Mouse (Mus musculus) brain, embryonic 14.5 days (tissue): ENCODE results near the gene Nnmt. TPM values are rescaled to one million over a fixed set of nuclear protein-coding genes. Genes with fewer than 3 reads are reported as not detected.

ENCODE experiments used
- DNase-seq: peaks from one replicate; pipeline ENCODE4 v3.0.0-alpha.2; 2011; ENCODE audit warnings: low read depth
- CTCF ChIP-seq: fragments of 200-500 bp; IDR thresholded peaks from 2 replicates; pipeline ENCODE4 v1.5.1; 2012; ENCODE audit warnings: inconsistent platforms, mild to moderate bottlenecking, moderate library complexity, borderline replicate concordance; ENCODE audit not compliant: insufficient read depth, insufficient read length; ENCODE audit errors: extremely low read depth
- POLR2A ChIP-seq: fragments of 200-500 bp; IDR thresholded peaks from 2 replicates; pipeline ENCODE4 v1.6.1; 2012; ENCODE audit warnings: mild to moderate bottlenecking, inconsistent platforms, borderline replicate concordance; ENCODE audit not compliant: poor library complexity, insufficient read depth, insufficient read length, severe bottlenecking; ENCODE audit errors: extremely low read depth
- polyA plus RNA-seq: library from polyadenylated mRNA; depleted of rRNA; stranded (reverse); fragments of >200 nt; gene quantifications from 2 replicates; pipeline ENCODE4 v1.2.3, GENCODE M21; 2012; rRNA removed

Gene Nnmt
- polyA plus RNA-seq, result 0.34 and 0.81 TPM in 2 replicates

DNA sequence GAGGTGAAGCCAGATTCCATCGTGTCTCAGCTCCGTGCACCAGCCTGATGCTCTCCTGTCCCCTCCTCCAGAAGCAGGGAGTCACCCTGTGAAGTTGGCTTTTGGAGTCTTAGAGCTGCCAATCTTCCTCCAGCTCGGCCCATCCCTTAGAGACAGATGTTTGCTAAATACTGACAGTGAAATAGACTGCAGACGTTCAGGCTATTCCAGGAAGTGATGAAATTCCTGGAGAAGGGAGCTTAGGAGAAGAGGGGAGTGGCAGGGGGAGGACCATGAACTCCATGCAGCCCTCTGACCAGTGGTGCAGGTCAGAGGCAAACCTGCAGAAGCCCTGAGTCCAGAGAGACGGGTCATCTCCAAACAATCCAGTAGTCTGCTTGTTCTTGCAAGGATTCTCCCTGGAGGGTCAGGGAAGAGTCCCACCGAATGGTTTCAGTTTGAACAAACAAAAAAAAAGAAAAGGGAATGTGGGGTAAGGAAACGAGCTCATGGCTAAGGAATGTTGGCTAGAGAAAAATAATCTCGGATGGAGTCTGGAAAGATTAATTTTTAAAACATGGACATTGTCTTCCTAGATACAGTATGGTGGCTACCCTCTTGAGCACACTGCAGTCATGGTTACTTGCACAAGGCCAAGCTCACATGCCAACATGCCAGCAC lies at the start of gene Nnmt:
Gene Nnmt, minus strand, starts transcription at position 215 of the 660 bp plus-strand sequence.
- no peak for DNase-seq
- no peak for TF ChIP-seq POLR2A
- no peak for TF ChIP-seq CTCF

DNA sequence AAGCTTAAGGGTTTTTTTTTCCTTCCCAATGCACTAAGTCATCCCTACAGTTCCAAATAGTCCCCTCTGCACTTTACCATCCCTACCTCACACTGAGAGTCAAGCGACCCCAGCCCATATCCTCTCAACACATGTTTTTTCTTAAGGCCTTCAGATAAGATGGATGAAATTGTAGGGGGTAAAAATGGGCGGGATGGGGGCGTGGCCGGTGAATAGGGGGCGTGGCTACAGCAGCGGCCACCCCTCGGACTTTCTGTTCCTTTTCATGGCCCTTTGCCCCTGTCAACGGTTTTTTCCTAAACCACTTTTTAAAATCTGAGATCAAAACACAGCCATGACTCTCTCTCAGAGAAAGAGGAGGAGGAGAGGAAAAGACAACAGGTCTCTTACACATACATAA lies 49.8 kb upstream of the Nnmt start:
- no peak for DNase-seq

DNA sequence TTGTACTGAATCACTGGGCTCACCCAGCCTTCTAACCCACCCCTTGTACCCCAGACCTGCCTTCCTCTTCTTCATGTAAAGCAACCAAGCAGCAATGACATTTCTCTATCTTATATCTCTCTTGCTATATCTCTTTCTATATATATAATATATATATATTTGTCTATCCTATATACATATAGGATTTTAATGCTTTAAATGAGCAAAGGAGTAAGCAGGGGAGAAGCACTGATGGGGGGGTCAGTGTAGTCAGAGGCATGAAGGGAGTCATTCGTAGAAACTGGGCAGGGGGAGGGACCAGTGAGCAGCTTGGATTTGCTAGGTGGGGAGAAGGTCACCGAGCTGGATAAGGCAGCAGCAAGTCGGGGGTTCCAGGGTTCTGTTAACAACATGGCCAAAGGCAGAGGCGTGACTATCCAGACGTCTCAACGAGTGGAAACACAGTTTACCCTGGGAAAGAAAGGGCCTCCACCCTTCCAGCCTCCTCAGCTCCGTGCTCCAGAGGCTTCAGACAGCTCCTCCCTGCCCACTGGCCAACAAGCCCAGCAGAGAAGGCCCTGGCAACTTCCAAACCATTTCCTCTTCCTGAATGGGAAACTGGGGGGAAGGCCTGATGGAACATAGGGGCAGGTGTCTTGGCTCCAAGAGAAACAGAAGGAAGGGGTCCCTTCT lies 48.6 kb upstream of the Nnmt start:
- TF ChIP-seq CTCF, result no peak
- TF ChIP-seq POLR2A, result no peak

More for the DNA sequence above, 49.8 kb upstream of the Nnmt start:
- TF ChIP-seq CTCF, result no peak
- TF ChIP-seq POLR2A, result no peak

DNA sequence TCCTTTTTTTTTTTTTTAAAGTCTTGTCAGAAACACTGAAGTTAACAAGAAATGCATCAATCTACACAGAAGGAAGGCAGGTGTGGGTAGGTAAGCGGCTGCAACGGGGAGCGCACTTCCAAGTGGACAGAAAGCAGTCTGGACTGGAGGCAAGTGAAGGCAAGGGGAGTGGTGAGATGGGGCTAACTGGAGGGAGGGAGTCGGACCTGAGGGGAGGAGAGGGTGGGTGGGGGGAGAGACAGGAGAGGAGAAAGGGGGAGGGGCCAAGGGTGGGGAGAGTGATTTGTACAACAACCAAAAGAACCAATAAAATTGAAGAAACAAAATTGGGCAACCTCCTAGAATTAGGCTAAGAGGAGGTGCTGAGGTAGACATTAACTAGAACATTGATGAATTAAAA lies 47.1 kb upstream of the Nnmt start:
- TF ChIP-seq CTCF (no peak), POLR2A (no peak)
- DNase-seq, result no peak

More for the DNA sequence above, 48.6 kb upstream of the Nnmt start:
- DNase-seq, result no peak

DNA sequence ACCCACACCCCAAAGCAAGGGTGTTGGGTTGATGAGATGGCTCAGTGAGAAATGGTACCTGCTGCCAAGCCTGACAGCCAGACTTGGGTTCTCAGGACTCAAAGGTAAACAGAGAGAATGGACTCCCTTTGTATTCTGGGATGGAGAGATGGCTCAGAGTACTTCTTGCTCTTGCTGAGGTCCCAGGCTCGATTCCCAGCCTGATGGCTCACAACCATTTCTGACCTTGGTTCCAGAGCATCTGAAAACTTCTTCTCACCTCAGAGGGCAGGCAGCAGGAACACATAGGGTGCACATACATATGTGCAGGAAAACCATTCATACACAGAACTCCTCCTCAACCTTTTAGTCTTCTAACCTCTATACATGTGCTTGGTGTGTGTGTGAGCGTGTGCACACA lies 45.9 kb upstream of the Nnmt start:
- no peak for TF ChIP-seq POLR2A
- no peak for TF ChIP-seq CTCF

DNA sequence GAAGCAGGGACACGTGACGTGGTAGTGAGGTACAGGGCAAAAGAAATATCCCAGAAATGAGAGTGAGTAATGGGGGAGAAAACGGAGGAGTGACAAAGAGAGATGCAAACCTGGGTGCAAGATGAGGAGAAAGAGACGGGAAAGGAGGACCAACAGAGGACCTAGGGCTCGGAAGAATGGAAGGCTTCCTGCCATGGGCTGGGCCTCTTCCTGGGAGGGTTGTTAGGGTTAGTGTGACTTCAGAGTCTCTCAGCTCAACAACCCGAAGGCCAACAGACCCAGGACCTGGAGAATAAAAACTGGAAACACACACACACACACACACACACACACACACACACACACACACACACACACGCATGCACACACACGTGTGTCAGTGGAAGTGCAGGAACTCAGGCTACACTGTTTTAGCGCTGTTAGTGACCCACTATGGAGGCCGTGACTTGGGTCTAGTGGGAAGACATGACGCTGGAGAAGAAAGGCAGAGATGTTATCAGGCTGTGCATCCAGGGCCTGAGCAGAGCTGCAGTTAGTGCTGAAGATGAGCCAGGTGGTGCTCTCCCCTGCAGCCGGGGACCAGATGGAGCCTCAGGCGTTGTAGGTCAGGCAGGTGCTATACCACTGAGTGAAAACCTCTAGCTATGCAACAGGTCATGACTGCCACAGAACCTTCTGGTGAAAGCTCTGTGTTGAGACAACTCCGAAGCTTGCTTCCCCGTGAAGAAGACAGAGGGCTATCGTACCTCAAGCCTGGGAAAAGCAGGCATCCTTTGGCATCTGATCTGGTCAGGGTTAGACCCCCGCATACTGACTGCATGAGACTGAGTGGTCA lies 45.1 kb upstream of the Nnmt start:
- TF ChIP-seq CTCF (no peak), POLR2A (no peak)
- DNase-seq, result peak; percentile 14

More for the DNA sequence above, 45.9 kb upstream of the Nnmt start:
- no peak for DNase-seq

DNA sequence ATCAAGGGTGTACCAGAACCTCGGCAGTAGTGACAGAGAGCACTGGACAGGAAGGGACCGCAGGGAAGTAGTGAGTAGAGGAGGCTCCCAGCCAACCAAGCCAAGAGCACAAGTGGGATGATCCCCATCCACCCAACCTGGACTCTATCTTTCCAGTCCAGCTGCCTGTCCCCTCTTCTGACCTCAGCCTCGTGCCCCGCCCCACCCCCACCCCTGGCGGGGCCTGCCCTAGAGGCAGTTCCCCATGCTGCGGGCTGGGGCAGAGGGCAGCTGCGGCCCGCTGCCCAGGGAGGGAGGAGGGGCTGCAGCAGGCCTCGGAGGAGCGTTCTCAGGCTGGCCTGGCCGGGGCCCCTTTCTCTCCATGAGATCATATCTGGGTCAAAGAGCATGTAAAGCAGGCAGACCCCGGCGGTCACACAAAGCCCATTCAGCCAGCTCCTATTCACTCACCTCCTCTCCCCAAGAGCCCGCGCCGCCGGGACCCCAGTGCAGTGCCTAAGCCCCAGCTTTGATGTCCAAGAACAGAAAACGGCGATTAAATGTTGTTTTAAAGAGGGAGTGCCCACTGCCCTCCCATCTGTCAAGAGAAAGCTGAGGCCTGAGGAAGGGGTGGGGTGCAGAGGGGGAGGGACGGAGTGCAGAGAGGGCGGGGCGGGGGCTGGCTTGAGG lies 44.3 kb upstream of the Nnmt start:
- no peak for TF ChIP-seq CTCF
- TF ChIP-seq POLR2A, result no peak
- peak; percentile 81 for DNase-seq

DNA sequence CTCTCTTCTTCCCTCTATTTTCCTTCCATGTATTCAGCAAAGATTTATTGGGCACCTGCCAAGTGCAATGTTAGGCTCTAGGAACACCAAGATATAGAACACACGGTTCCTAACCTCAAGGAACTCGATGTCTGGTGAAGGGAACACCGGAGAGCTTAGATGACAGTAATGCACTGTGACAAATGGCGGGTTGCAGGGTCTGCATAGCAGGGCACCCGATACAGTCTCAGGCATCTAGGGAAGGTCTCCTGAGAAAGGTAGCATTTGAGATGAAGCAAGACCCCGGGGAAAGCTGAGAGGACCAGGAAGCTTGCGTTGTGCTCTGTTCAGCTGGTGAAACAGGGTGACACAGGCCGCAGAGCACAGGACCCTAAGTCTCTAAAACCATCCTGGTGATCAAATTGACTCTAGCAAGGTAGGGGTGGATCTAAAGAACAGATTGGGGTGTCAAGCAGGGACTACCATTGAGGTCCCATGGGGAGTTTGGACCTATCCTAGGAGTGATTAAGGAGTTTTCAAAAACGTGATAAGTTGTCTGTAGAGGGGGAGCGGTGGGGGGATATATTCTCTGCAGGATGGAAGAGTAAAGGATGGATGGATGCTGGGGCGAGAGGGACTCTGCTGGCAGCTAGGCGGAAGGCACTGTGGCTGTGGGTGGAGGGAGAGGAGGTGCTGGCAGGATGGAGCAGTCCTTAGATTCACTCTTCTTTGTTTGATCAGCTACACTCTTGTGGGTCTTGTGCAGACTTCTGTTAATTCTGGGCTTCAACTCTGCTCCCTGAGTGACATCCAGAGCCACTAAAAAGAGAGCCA lies 43.5 kb upstream of the Nnmt start:
- TF ChIP-seq CTCF, result no peak
- DNase-seq, result peak; percentile 41

DNA sequence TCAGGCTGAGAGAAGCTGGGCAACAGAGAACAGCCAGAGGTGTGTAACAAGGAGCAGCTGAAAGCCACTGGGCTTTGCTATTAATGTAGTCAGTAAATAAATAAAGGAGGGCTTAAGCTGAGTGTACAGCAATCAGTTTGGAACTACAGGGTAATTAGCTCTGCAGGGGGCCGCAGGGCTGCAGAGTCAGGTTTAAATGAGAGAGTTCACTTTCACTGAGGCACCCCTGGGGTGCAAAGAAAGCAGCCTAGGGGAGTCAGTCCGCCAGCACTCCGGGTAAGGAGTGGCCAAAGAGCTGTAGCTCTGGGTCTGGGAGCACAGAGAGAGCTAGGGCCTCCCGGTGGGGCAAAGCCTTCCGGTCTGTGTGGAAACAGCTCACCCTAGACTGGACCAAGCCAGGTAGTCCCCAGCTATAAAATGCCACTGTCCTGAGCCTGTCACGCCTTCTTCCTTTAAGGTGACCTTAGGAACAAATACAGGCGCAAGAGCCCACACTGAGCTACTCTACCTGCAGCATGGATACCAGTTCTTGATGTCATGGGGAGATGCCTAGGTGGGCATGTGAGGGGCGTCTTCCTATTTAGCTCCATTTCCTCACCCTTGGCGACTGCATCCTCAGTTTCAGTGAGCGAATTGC lies 42.8 kb upstream of the Nnmt start:
- DNase-seq, result peak; percentile 57
- TF ChIP-seq CTCF, result no peak
- TF ChIP-seq POLR2A, result no peak
